Mouse (Mus musculus) midbrain, embryonic 13.5 days (tissue): ENCODE measurements around the gene Grin2d. TPM values are rescaled to one million over a fixed set of nuclear protein-coding genes. Genes with fewer than 3 reads are reported as not detected.

Experiments
- ATAC-seq: fragments of 200-750 bp; cut with Nextera tagmentation; 2 replicates; pipeline ENCODE4 v1.8.0; 2017; ENCODE audit warnings: mild to moderate bottlenecking, moderate TSS enrichment, moderate library complexity
- H3K27ac ChIP-seq: fragments of 300-500 bp; sonication (generic); 2 replicates; pipeline ENCODE4 v1.5.1; 2015; ENCODE audit warnings: inconsistent platforms, mild to moderate bottlenecking, moderate library complexity
- H3K27me3 ChIP-seq: fragments of 300-500 bp; sonication (generic); 2 replicates; pipeline ENCODE4 v1.6.1; 2015; ENCODE audit warnings: mild to moderate bottlenecking, inconsistent platforms
- H3K36me3 ChIP-seq: fragments of 300-500 bp; sonication (generic); 2 replicates; pipeline ENCODE4 v1.6.1; 2015; ENCODE audit warnings: mild to moderate bottlenecking, inconsistent platforms
- H3K4me1 ChIP-seq: fragments of 300-500 bp; sonication (generic); replicated peaks from 2 replicates; pipeline ENCODE4 v1.6.1; 2015; ENCODE audit warnings: inconsistent platforms
- H3K4me2 ChIP-seq: fragments of 300-500 bp; sonication (generic); replicated peaks from 2 replicates; pipeline ENCODE4 v1.6.1; 2015; ENCODE audit warnings: moderate library complexity, mild to moderate bottlenecking, inconsistent platforms
- H3K4me3 ChIP-seq: fragments of 300-500 bp; sonication (generic); replicated peaks from 2 replicates; pipeline ENCODE4 v1.5.1; 2015; ENCODE audit warnings: mild to moderate bottlenecking, inconsistent platforms
- H3K9ac ChIP-seq: fragments of 300-500 bp; sonication (generic); replicated peaks from 2 replicates; pipeline ENCODE4 v1.6.1; 2015; ENCODE audit warnings: mild to moderate bottlenecking, inconsistent platforms
- H3K9me3 ChIP-seq: fragments of 300-500 bp; sonication (generic); 2 replicates; pipeline ENCODE4 v1.6.1; 2016; ENCODE audit warnings: mild to moderate bottlenecking, inconsistent platforms
- WGBS: fragments of 180-500 bp; shearing (Covaris S2); methylation state at CpG from one replicate; pipeline ENCODE4 v1.1.7; 2015; 5-methylcytosine and 5-hydroxymethylcytosine counted together
- polyA plus RNA-seq: library from polyadenylated mRNA; unstranded; fragments of >200 nt; fragmentation: Nextera tagmentation; extraction: Ambion mirVana; gene quantifications from 2 replicates; pipeline ENCODE4 v1.2.1, GENCODE M21; 2015

Gene Grin2d
- polyA plus RNA-seq, 1 experiment from 2014 or later, result 1.3 TPM

GRCm38 (mm10) chr7:45786136-45786578, 92.0 kb downstream of the Grin2d start:
- WGBS, result 1% methylated on average over 14 of the region's 14 CpGs
- peak; percentile 53 for ATAC-seq

GRCm38 (mm10) chr7:45785388-45786135, 92.6 kb downstream of the Grin2d start:
- Histone ChIP-seq H3K4me1 (peaks cover 36% of the 10 kb centered on the region), H3K9me3 (no peaks in the 10 kb centered on the region), H3K36me3 (peaks cover 36% of the 10 kb centered on the region), H3K4me3 (peak overlapping the region; percentile 77), H3K27ac (peak overlapping the region; percentile 99), H3K9ac (peak overlapping the region; percentile 94), H3K27me3 (no peaks in the 10 kb centered on the region), H3K4me2 (peak overlapping the region; percentile 93)
- WGBS, result under 1% methylated on average over 37 of the region's 42 CpGs
- peak; percentile 43 for ATAC-seq

More at GRCm38 (mm10) chr7:45786136-45786578, 92.0 kb downstream of the Grin2d start:
- peak overlapping the region; percentile 94 for H3K9ac ChIP-seq
- H3K4me1 ChIP-seq, result peaks cover 36% of the 10 kb centered on the region
- H3K4me3 ChIP-seq, result peak overlapping the region; percentile 77
- H3K27ac ChIP-seq, result peak overlapping the region; percentile 99
- no peaks in the 10 kb centered on the region for H3K9me3 ChIP-seq
- no peaks in the 10 kb centered on the region for H3K27me3 ChIP-seq
- peaks cover 42% of the 10 kb centered on the region for H3K36me3 ChIP-seq
- H3K4me2 ChIP-seq, result peak overlapping the region; percentile 93

GRCm38 (mm10) chr7:45784524-45785372, 93.4 kb downstream of the Grin2d start, which contains the start of gene Sult2b1:
TSS of gene Sult2b1 (minus strand) at chr7:45784669.
- peak within 1 kb of the TSS; percentile 99 for H3K27ac ChIP-seq
- WGBS, result 15% methylated on average over 19 of the region's 20 CpGs
- H3K4me3 ChIP-seq, result peak within 1 kb of the TSS; percentile 77
- H3K27me3 ChIP-seq, result no peaks in the 10 kb centered on the region
- peaks cover 36% of the 10 kb centered on the region for H3K4me1 ChIP-seq
- peak within 1 kb of the TSS; percentile 93 for H3K4me2 ChIP-seq
- peaks cover 28% of the 10 kb centered on the region for H3K36me3 ChIP-seq
- peak; percentile 65 for ATAC-seq
- H3K9me3 ChIP-seq, result no peaks in the 10 kb centered on the region
- peak within 1 kb of the TSS; percentile 94 for H3K9ac ChIP-seq

GRCm38 (mm10) chr7:45783511-45784091, 94.6 kb downstream of the Grin2d start, which contains the start of gene Lmtk3:
TSS of gene Lmtk3 (plus strand) at chr7:45783738.
- Histone ChIP-seq H3K4me3 (peak within 1 kb of the TSS; percentile 77), H3K4me1 (peaks cover 44% of the 10 kb centered on the region), H3K27ac (peak within 1 kb of the TSS; percentile 99), H3K27me3 (no peaks in the 10 kb centered on the region), H3K36me3 (peaks cover 17% of the 10 kb centered on the region), H3K9me3 (no peaks in the 10 kb centered on the region), H3K9ac (peak within 1 kb of the TSS; percentile 94), H3K4me2 (peak within 1 kb of the TSS; percentile 93)
- peak; percentile 64 for ATAC-seq
- under 1% methylated on average over 38 of the region's 38 CpGs for WGBS

GRCm38 (mm10) chr7:45782271-45782670, 95.9 kb downstream of the Grin2d start:
- Histone ChIP-seq H3K4me2 (no peak overlapping the region), H3K27ac (no peak overlapping the region), H3K4me1 (peaks cover 35% of the 10 kb centered on the region), H3K9me3 (no peaks in the 10 kb centered on the region), H3K4me3 (no peak overlapping the region), H3K9ac (no peak overlapping the region), H3K36me3 (peaks cover 3% of the 10 kb centered on the region), H3K27me3 (no peaks in the 10 kb centered on the region)
- WGBS, result 79% methylated on average over 4 of the region's 4 CpGs
- ATAC-seq, result no peak

Other genes starting within 250 kb of the Grin2d start
- gene Mamstr, start 238.4 kb downstream of the Grin2d start, polyA plus RNA-seq, result 3.1 and 4.8 TPM in 2 replicates
- 0.06 and 0.09 TPM in 2 replicates for gene Fut2, start 212.0 kb downstream of the Grin2d start, polyA plus RNA-seq
- 0.39 and 0.59 TPM in 2 replicates for gene Ntn5, start 194.4 kb downstream of the Grin2d start, polyA plus RNA-seq
- gene Sec1, start 184.0 kb downstream of the Grin2d start, polyA plus RNA-seq, result 0.17 and 0.31 TPM in 2 replicates
- 35.9 and 40.0 TPM in 2 replicates for gene Car11, start 178.5 kb downstream of the Grin2d start, polyA plus RNA-seq
- gene Dbp, start 173.3 kb downstream of the Grin2d start, polyA plus RNA-seq, result 3.4 and 4.0 TPM in 2 replicates
- gene Rpl18, start 162.9 kb downstream of the Grin2d start, polyA plus RNA-seq, result 643 and 684 TPM in 2 replicates
- 24.3 and 27.1 TPM in 2 replicates for gene Sphk2, start 160.4 kb downstream of the Grin2d start, polyA plus RNA-seq
- gene Fam83e, start 157.2 kb downstream of the Grin2d start, polyA plus RNA-seq, result 1.0 and 1.3 TPM in 2 replicates
- not detected in 2 replicates for gene Spaca4, start 152.6 kb downstream of the Grin2d start, polyA plus RNA-seq
- 22.8 and 24.0 TPM in 2 replicates for gene Lmtk3, start 94.6 kb downstream of the Grin2d start, polyA plus RNA-seq
- 5.5 and 5.6 TPM in 2 replicates for gene Sult2b1, start 93.7 kb downstream of the Grin2d start, polyA plus RNA-seq
- 362 and 363 TPM in 2 replicates for gene Cyth2, start 63.8 kb downstream of the Grin2d start, polyA plus RNA-seq
- gene Kcnj14, start 53.6 kb downstream of the Grin2d start, polyA plus RNA-seq, result 0.62 and 0.73 TPM in 2 replicates
- 39.9 and 41.7 TPM in 2 replicates for gene Grwd1, start 47.4 kb downstream of the Grin2d start, polyA plus RNA-seq
- gene Kdelr1, start 5.6 kb downstream of the Grin2d start, polyA plus RNA-seq, result 36.1 and 44.8 TPM in 2 replicates
- 0.28 and 0.66 TPM in 2 replicates for gene Syngr4, start 18.3 kb upstream of the Grin2d start, polyA plus RNA-seq
- gene Tmem143, start 18.6 kb upstream of the Grin2d start, polyA plus RNA-seq, result 5.9 and 6.7 TPM in 2 replicates
- 24.4 and 27.3 TPM in 2 replicates for gene Emp3, start 43.0 kb upstream of the Grin2d start, polyA plus RNA-seq
- 3.3 and 4.1 TPM in 2 replicates for gene Ccdc114, start 45.7 kb upstream of the Grin2d start, polyA plus RNA-seq
- 0.26 and 0.41 TPM in 2 replicates for gene Abcc6, start 151.9 kb upstream of the Grin2d start, polyA plus RNA-seq
- gene Nomo1, start 155.3 kb upstream of the Grin2d start, polyA plus RNA-seq, result 31.4 and 37.7 TPM in 2 replicates
- gene Kcnj11, start 222.4 kb upstream of the Grin2d start, polyA plus RNA-seq, result 1.1 and 1.5 TPM in 2 replicates